Mouse (Mus musculus) bone marrow macrophage, adult 2 months (primary cell): ENCODE results near the gene Pdzd2. TPM values are rescaled to one million over a fixed set of nuclear protein-coding genes. Genes with fewer than 3 reads are reported as not detected.

ENCODE experiments used
- H3K27ac ChIP-seq: 2 replicates; pipeline ENCODE4 v1.5.1; 2012; ENCODE audit warnings: low read depth, low read length; ENCODE audit not compliant: insufficient read depth
- H3K4me1 ChIP-seq: 2 replicates; pipeline ENCODE4 v1.6.1; 2012; ENCODE audit warnings: low read length; ENCODE audit not compliant: control insufficient read depth, insufficient read depth
- H3K4me3 ChIP-seq: 2 replicates; pipeline ENCODE4 v1.5.1; 2012; ENCODE audit warnings: mild to moderate bottlenecking, low read length, moderate library complexity; ENCODE audit not compliant: insufficient read depth
- CTCF ChIP-seq: IDR thresholded peaks from 2 replicates; pipeline ENCODE4 v1.5.1; 2012; ENCODE audit warnings: low read depth, mild to moderate bottlenecking, low read length, moderate library complexity
- POLR2A ChIP-seq: IDR thresholded peaks from 2 replicates; pipeline ENCODE4 v1.6.1; 2012; ENCODE audit warnings: mild to moderate bottlenecking, low read depth, low read length, borderline replicate concordance
- polyA plus RNA-seq: library from polyadenylated mRNA; stranded (reverse); fragments of >200 nt; gene quantifications from 2 replicates; pipeline ENCODE4 v1.2.4, GENCODE M21; 2012; ENCODE audit not compliant: missing spikeins, insufficient read depth, insufficient read length

Pdzd2 gene
- polyA plus RNA-seq, 1 experiment = not detected

DNA sequence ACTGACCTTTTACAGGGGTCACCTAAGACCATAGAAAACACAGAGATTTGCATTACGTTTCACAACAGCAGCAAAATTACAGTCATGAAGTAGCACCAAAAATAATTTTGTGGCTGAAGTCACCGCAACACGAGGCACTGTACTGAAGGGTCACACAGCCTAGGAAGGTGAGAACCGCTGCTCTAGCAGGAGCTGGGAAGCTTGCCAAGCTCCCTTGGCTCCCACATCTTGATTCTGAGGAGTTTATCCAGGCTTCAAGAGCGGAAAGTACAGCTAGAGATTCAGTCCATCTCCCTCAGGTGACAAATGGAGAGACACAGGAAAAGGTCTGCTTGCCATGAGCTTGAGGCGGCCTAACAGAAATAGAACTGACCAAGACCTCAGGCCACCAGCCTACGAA is 216.9 kb downstream of the Pdzd2 start:
- no peak overlapping the region for H3K4me3 ChIP-seq

DNA sequence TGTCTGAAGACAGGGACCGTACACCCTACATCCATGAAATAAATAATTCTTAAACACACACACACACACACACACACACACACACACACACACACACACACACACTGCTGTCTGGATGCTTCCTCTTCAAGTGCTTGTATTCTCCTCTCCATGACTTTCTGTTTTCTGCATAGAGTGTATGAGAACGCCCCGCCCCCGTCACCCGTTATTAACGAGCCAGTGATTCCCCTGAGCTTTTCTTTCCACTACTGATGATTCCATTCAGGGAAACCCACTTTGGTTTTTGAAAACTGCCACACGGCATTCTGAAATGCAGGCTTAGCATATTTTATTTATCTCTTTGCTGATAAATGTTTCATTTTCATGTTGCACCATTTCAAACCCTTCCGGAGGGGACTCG is 219.4 kb downstream of the Pdzd2 start:
- TF ChIP-seq CTCF = no peak
- no peak for TF ChIP-seq POLR2A
- Histone ChIP-seq H3K4me1 (no peaks in the 10 kb centered on the region), H3K27ac (no peak overlapping the region), H3K4me3 (no peak overlapping the region)

More for the DNA sequence above, 216.9 kb downstream of the Pdzd2 start:
- TF ChIP-seq CTCF = no peak
- no peak for TF ChIP-seq POLR2A
- H3K4me1 ChIP-seq = no peaks in the 10 kb centered on the region
- no peak overlapping the region for H3K27ac ChIP-seq

DNA sequence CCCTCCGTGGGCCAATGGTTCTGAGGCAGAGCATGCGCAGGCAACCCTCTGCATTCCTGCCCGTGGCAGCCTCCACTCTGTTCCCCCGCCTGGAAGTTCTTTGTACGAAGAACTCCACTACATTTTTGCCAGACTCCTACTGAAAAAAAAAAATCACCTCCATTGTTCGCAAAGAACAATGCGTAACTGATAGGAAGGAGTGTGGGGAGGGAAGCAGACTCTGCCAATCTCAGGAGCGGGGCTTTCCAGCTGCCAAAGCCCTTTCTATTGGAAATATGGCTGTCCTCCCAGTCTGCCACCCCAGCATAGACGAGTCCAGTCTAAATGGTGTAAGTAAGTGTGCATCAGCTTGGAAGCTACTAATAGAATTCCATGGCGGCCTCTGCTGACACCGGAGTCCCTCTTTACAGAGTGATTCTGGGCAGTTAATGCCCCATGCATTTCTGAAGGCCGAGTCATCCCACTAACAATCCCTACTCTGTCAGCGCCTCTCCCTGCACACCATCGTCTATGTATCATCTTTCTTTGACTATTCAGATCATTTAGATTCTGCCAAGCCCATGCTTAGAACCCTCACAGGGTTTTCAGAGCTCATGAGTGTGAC is 221.3 kb downstream of the Pdzd2 start:
- no peak for TF ChIP-seq CTCF
- no peak for TF ChIP-seq POLR2A
- Histone ChIP-seq H3K4me3 (no peak overlapping the region), H3K27ac (no peak overlapping the region), H3K4me1 (no peaks in the 10 kb centered on the region)

DNA sequence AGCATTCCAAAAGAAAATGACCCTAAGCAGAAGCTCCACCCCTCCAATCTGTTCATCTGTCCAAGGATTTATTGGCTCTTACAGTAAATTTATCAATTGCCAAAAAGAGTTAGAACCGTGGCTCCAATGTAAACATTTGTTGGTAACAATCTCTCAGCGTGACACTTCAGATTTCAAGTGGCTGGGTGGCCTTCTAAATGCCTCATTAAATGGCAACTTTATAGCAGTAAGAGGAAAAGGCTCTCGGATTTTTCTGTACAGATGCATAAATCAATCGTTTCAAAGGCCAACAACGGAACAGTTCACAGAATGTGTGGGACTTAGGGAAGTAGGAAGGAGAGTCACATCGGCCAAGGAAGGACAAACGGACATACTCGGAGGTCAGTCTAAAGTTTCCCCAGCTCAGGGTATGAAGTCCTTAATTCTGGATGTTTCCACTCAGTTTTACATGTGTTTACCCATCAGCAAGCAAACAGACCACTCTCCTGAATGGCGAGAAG is 222.4 kb downstream of the Pdzd2 start:
- Histone ChIP-seq H3K27ac (no peak overlapping the region), H3K4me3 (no peak overlapping the region), H3K4me1 (no peaks in the 10 kb centered on the region)
- TF ChIP-seq POLR2A (no peak), CTCF (no peak)

DNA sequence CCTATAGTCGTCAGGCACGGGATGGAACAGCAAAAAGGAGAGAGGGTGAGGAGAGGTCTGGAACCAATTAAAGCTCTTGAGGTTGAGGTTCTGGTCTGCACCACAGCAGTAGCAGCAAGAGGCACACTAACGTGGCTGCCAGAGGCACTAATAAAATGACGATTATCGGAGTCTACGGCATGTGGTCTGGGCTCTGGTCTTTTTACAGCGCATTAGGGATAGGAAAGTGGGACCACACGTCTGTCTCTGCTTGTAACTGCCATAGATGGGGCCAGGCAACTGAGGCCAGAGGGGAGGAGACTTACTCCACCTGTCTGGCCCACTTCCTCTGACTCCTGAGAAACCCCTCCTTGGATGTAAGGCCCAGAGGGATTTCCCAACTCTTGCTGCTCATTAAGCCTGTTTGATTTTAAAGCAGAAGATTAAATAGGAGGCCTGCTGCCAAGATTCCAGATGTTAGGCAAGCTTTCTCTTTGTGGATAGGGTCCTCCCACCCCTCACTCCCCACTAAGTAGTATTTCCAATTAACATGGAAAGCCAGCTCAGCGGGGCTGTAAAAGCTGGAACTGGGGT is 224.4 kb downstream of the Pdzd2 start:
- no peak for TF ChIP-seq POLR2A
- no peak for TF ChIP-seq CTCF
- Histone ChIP-seq H3K4me3 (no peak overlapping the region), H3K4me1 (no peaks in the 10 kb centered on the region), H3K27ac (no peak overlapping the region)

DNA sequence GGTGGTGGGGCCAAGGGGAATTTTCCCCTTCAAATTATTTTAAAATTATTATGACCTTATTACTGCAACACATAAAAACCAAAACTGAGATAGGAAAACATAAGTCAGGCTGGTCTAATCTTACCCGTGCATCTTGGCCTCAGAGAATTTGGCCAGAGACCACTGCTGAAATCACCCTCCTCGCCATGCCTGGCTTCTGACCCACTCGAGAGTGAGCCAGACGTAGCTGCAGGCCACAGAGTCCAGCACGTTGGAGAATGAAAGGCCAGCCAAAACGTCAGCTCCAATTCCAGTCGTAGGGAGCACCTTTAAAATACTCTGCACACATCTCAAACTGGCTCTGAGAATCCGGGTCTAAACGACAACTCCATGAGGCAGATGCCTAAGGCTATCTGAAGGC is 226.2 kb downstream of the Pdzd2 start:
- no peak for TF ChIP-seq POLR2A
- TF ChIP-seq CTCF = no peak
- no peaks in the 10 kb centered on the region for H3K4me1 ChIP-seq
- no peak overlapping the region for H3K4me3 ChIP-seq
- H3K27ac ChIP-seq = no peak overlapping the region

DNA sequence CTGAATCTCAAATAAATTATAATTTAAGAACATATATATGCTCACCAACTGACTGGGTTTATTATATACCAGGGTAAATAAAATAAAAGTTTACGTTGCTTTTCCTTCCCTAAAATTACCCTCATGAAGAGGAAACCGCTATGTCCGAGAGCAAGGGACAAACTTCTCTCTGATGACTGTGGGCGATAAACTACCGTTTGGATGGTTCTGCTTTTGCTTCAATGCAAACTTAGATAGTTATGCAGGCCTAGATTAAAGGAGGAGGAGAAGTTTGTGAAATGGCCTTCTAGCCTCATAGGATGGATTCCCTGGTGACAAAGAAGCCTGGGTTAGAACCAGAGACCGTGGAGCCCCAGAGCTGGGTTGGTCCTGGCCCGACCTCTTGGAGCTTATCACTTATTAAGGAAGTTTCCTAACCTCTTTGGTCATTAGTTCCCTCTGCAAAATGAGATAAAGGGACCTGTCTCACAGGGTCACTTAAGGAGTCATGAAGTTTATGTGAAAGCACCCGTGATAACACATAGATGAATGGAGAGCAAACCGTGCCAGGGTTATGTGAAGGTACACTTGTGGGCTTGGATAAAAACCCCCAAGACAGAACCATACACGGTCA is 230.9 kb downstream of the Pdzd2 start:
- H3K4me3 ChIP-seq = no peak overlapping the region
- TF ChIP-seq POLR2A (no peak), CTCF (no peak)
- no peaks in the 10 kb centered on the region for H3K4me1 ChIP-seq
- H3K27ac ChIP-seq = no peak overlapping the region

DNA sequence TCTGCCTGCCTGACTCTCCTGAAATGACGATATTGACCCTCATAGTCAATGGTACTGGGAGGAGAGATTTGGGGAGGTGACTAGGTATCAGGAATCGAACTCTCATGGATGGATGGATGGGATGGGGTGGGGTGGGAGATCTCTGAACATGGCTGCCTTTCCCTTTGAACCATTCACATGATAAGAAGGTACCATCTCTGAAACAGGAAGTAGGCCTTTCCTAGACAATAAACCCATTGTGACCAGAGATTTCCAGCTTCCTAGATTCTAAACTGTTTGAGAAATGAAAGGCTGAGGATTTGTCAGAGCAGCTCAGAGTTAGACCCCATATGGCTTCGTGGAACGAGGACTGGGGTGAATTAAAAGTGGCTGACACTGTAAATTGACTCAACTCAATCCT is 232.2 kb downstream of the Pdzd2 start:
- H3K4me1 ChIP-seq = no peaks in the 10 kb centered on the region
- TF ChIP-seq POLR2A (no peak), CTCF (no peak)
- H3K4me3 ChIP-seq = no peak overlapping the region
- no peak overlapping the region for H3K27ac ChIP-seq

DNA sequence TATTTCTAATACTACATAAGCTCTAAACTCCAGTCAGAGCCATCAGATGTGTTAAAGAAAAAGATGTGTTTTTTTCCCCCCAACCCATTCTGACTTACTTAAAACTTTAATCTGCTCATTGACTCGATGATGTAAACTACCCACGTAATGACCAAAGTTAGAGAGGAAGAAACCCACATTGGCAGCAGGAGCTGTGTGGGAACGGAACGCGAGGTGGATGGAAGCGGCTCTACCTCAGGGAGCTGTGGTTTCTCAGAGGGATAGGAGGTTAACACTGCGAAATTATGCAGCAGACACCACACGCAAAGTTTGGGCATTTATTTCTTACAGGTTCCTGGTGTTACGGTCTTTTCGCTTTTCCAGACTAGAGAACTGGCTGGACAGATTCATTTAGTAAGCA is 233.2 kb downstream of the Pdzd2 start:
- H3K4me1 ChIP-seq = no peaks in the 10 kb centered on the region
- no peak for TF ChIP-seq CTCF
- no peak for TF ChIP-seq POLR2A
- H3K4me3 ChIP-seq = no peak overlapping the region
- no peak overlapping the region for H3K27ac ChIP-seq

DNA sequence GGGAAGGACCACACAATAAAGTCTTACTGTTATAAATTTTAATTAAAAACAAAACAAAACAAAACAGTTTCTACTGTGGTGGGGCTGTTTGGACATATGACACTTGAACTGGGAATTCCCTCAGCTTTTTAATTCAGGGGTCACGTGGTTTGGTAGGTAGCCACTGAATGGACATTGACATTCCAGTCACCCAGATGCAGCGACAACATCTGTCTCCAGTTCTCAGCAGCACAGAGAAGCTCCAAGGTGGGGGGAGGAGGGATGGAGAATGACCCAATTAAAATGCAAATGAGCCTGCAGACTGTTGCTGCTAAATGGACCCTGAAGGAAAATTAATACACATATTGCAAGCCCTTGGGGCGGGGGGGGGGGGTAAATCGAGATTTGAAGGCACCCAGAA is 233.6 kb downstream of the Pdzd2 start:
- no peak overlapping the region for H3K4me3 ChIP-seq
- H3K27ac ChIP-seq = no peak overlapping the region
- no peaks in the 10 kb centered on the region for H3K4me1 ChIP-seq
- no peak for TF ChIP-seq POLR2A
- TF ChIP-seq CTCF = no peak
